Mouse (Mus musculus) intestine, postnatal 0 days (tissue): ENCODE data around the gene Sh3pxd2a. TPM values are rescaled to one million over a fixed set of nuclear protein-coding genes. Genes with fewer than 3 reads are reported as not detected.

Source experiments
- ATAC-seq: fragments of 200-750 bp; cut with Nextera tagmentation; 2 replicates; pipeline ENCODE4 v1.8.0; 2017; ENCODE audit warnings: mild to moderate bottlenecking, moderate TSS enrichment, moderate library complexity
- H3K27ac ChIP-seq: fragments of 300-500 bp; sonication (generic); 2 replicates; pipeline ENCODE4 v1.5.1; 2014; ENCODE audit warnings: mild to moderate bottlenecking, low read depth, low read length, moderate library complexity
- H3K27me3 ChIP-seq: fragments of 300-500 bp; sonication (generic); replicated peaks from 2 replicates; pipeline ENCODE4 v1.6.1; 2014; ENCODE audit warnings: low read length, mixed read lengths; ENCODE audit not compliant: control insufficient read depth, insufficient read depth
- H3K36me3 ChIP-seq: fragments of 300-500 bp; sonication (generic); 2 replicates; pipeline ENCODE4 v1.6.1; 2014; ENCODE audit warnings: mild to moderate bottlenecking, moderate library complexity; ENCODE audit not compliant: control insufficient read depth, insufficient read depth
- H3K4me1 ChIP-seq: fragments of 300-500 bp; sonication (generic); replicated peaks from 2 replicates; pipeline ENCODE4 v1.6.1; 2014; ENCODE audit warnings: antibody characterized with exemption, low read length, mixed read lengths; ENCODE audit not compliant: control insufficient read depth, insufficient read depth
- H3K4me2 ChIP-seq: fragments of 300-500 bp; sonication (generic); replicated peaks from 2 replicates; pipeline ENCODE4 v1.6.1; 2014; ENCODE audit warnings: low read depth, mild to moderate bottlenecking, moderate library complexity
- H3K4me3 ChIP-seq: fragments of 300-500 bp; sonication (generic); 2 replicates; pipeline ENCODE4 v1.5.1; 2014; ENCODE audit warnings: low read depth, low read length
- H3K9ac ChIP-seq: fragments of 300-500 bp; sonication (generic); 2 replicates; pipeline ENCODE4 v1.6.1; 2014; ENCODE audit warnings: mild to moderate bottlenecking, low read depth, low read length
- H3K9me3 ChIP-seq: fragments of 300-500 bp; sonication (generic); 2 replicates; pipeline ENCODE4 v1.6.1; 2016; ENCODE audit warnings: mixed run types; ENCODE audit not compliant: control insufficient read depth
- CTCF ChIP-seq: sonication (generic); IDR thresholded peaks from 2 replicates; pipeline ENCODE4 v1.5.1; 2016; ENCODE audit warnings: low read depth, mild to moderate bottlenecking, control low read depth, antibody characterized with exemption, moderate library complexity
- WGBS: fragments of 180-500 bp; shearing (Covaris S2); extraction: QIAGEN DNeasy Blood & Tissue Kit; methylation state at CpG from one replicate; pipeline ENCODE4 v1.1.7; 2014; 5-methylcytosine and 5-hydroxymethylcytosine counted together
- polyA plus RNA-seq: library from polyadenylated mRNA; unstranded; fragments of >200 nt; fragmentation: Nextera tagmentation; extraction: Ambion mirVana; gene quantifications from 2 replicates; pipeline ENCODE4 v1.2.1, GENCODE M21; 2015

Sh3pxd2a gene
- polyA plus RNA-seq, 1 experiment from 2014 or later = 2.2 TPM

DNA sequence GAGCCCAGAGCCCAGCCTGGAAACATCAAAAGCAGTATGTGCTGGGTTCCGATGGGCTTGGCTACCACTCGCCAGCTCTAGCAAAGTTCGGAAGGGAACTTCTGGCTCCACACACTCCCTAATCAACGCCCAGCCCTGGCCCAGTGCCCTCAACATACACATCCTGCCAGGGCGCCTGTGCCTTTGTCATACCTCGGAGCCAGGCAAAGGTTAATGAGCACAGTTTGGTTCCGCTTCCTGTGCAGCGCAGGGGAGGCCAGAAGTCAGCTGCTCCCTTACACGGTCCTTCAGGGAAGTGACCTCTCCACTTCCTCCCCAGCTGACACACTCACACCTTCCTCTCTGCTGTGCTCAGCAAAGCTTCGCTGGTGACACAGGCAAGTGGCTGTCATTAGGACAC, 31.9 kb downstream of the Sh3pxd2a start:
- Histone ChIP-seq H3K4me2 (no peak overlapping the region; the same call in 1 of the 2 replicates), H3K9me3 (no peaks in the 10 kb centered on the region), H3K4me1 (peaks cover 25% of the 10 kb centered on the region), H3K4me3 (no peak overlapping the region), H3K27ac (peak overlapping the region; percentile 73), H3K9ac (no peak overlapping the region), H3K27me3 (no peaks in the 10 kb centered on the region), H3K36me3 (no peaks in the 10 kb centered on the region; the same call in 1 of the 2 replicates)
- no peak for TF ChIP-seq CTCF
- WGBS = 28% methylated on average over 10 of the region's 10 CpGs
- peak; percentile 82 for ATAC-seq

GRCm38 (mm10) chr19:47431189-47431931, 32.8 kb downstream of the Sh3pxd2a start:
- no peak for TF ChIP-seq CTCF
- Histone ChIP-seq H3K36me3 (no peaks in the 10 kb centered on the region; the same call in 1 of the 2 replicates), H3K9me3 (no peaks in the 10 kb centered on the region), H3K4me2 (no peak overlapping the region), H3K27me3 (no peaks in the 10 kb centered on the region), H3K27ac (peak overlapping the region; percentile 73), H3K4me3 (no peak overlapping the region), H3K9ac (no peak overlapping the region), H3K4me1 (peaks cover 25% of the 10 kb centered on the region)
- peak; percentile 29 for ATAC-seq
- WGBS = 43% methylated on average over 11 of the region's 11 CpGs

- Histone ChIP-seq H3K4me2 (no peak overlapping the region), H3K4me1 (peaks cover 25% of the 10 kb centered on the region), H3K27ac (no peak overlapping the region), H3K9ac (no peak overlapping the region), H3K9me3 (no peaks in the 10 kb centered on the region), H3K27me3 (no peaks in the 10 kb centered on the region), H3K36me3 (no peaks in the 10 kb centered on the region; the same call in 1 of the 2 replicates), H3K4me3 (no peak overlapping the region)
- no peak for ATAC-seq
- TF ChIP-seq CTCF = no peak
- 65% methylated on average over 2 of the region's 2 CpGs for WGBS
These were observed 34.0 kb downstream of the Sh3pxd2a start for GRCm38 (mm10) chr19:47430160-47430559.

- H3K27me3 ChIP-seq = no peaks in the 10 kb centered on the region
- ATAC-seq = no peak
- no peaks in the 10 kb centered on the region for H3K36me3 ChIP-seq
- 79% methylated on average over 3 of the region's 3 CpGs for WGBS
- 0 out of 2 replicates have a peak overlapping the region, but pooled peaks have one; percentile 21 for H3K27ac ChIP-seq
- H3K4me2 ChIP-seq = no peak overlapping the region
- H3K4me1 ChIP-seq = peaks cover 25% of the 10 kb centered on the region
- no peak overlapping the region for H3K4me3 ChIP-seq
- no peaks in the 10 kb centered on the region for H3K9me3 ChIP-seq
- H3K9ac ChIP-seq = no peak overlapping the region
- no peak for TF ChIP-seq CTCF
These were observed 35.0 kb downstream of the Sh3pxd2a start for GRCm38 (mm10) chr19:47429245-47429644.

GRCm38 (mm10) chr19:47428794-47429193, 35.4 kb downstream of the Sh3pxd2a start:
- H3K27ac ChIP-seq = 0 out of 2 replicates have a peak overlapping the region, but pooled peaks have one; percentile 21
- H3K36me3 ChIP-seq = no peaks in the 10 kb centered on the region
- H3K4me1 ChIP-seq = peaks cover 25% of the 10 kb centered on the region
- no peaks in the 10 kb centered on the region for H3K27me3 ChIP-seq
- ATAC-seq = no peak
- H3K9ac ChIP-seq = no peak overlapping the region
- no peak overlapping the region for H3K4me2 ChIP-seq
- 48% methylated on average over 7 of the region's 7 CpGs for WGBS
- no peaks in the 10 kb centered on the region for H3K9me3 ChIP-seq
- no peak overlapping the region for H3K4me3 ChIP-seq
- no peak for TF ChIP-seq CTCF

GRCm38 (mm10) chr19:47427841-47428789, 36.1 kb downstream of the Sh3pxd2a start:
- H3K4me2 ChIP-seq = no peak overlapping the region
- no peaks in the 10 kb centered on the region for H3K9me3 ChIP-seq
- H3K4me3 ChIP-seq = no peak overlapping the region
- H3K9ac ChIP-seq = no peak overlapping the region
- no peaks in the 10 kb centered on the region for H3K36me3 ChIP-seq
- TF ChIP-seq CTCF = no peak
- H3K27me3 ChIP-seq = no peaks in the 10 kb centered on the region
- peak overlapping the region; percentile 41; the same call in 1 of the 2 replicates for H3K27ac ChIP-seq
- peaks cover 25% of the 10 kb centered on the region for H3K4me1 ChIP-seq
- no peak for ATAC-seq
- 23% methylated on average over 13 of the region's 13 CpGs for WGBS
